Mouse (Mus musculus): ENCODE results near the gene Gng7.

The Gng7 gene

GRCm38 (mm10) chr10:80947802-80948201 lies 66.9 kb downstream of the Gng7 start:
- in situ Hi-C loops (cut with MboI, MseI) = no loop called here

- in situ Hi-C loops (cut with MboI, MseI) = no loop called here
Measured at GRCm38 (mm10) chr10:80946684-80947437, 67.9 kb downstream of the Gng7 start.

GRCm38 (mm10) chr10:80944231-80944630 lies 70.5 kb downstream of the Gng7 start:
- in situ Hi-C loops (cut with MboI, MseI) = no loop called here

- in situ Hi-C loops (cut with MboI, MseI) = no loop called here
Measured at GRCm38 (mm10) chr10:80943701-80944100, 71.0 kb downstream of the Gng7 start.

GRCm38 (mm10) chr10:80942919-80943318 lies 71.8 kb downstream of the Gng7 start:
- in situ Hi-C loops (cut with MboI, MseI) = no loop called here

- in situ Hi-C loops (cut with MboI, MseI) = no loop called here
Measured at GRCm38 (mm10) chr10:80940988-80941347, 73.8 kb downstream of the Gng7 start.

GRCm38 (mm10) chr10:80940320-80940987 lies 74.3 kb downstream of the Gng7 start:
- in situ Hi-C loops (cut with MboI, MseI) = no loop called here

GRCm38 (mm10) chr10:80939671-80940070 lies 75.1 kb downstream of the Gng7 start:
- in situ Hi-C loops (cut with MboI, MseI) = no loop called here

- in situ Hi-C loops (cut with MboI, MseI) = no loop called here
Measured at GRCm38 (mm10) chr10:80938831-80939550, 75.8 kb downstream of the Gng7 start.

- in situ Hi-C loops (cut with MboI, MseI) = no loop called here
Measured at GRCm38 (mm10) chr10:80937646-80938045, 77.1 kb downstream of the Gng7 start.

GRCm38 (mm10) chr10:80936810-80937164 lies 78.0 kb downstream of the Gng7 start:
- in situ Hi-C loops (cut with MboI, MseI) = no loop called here

- in situ Hi-C loops (cut with MboI, MseI) = no loop called here
Measured at GRCm38 (mm10) chr10:80936135-80936809, 78.5 kb downstream of the Gng7 start.

GRCm38 (mm10) chr10:80935698-80936097 lies 79.0 kb downstream of the Gng7 start:
- in situ Hi-C loops (cut with MboI, MseI) = no loop called here

- in situ Hi-C loops (cut with MboI, MseI) = no loop called here
Measured at GRCm38 (mm10) chr10:80935241-80935640, 79.5 kb downstream of the Gng7 start.

- in situ Hi-C loops (cut with MboI, MseI) = no loop called here
Measured at GRCm38 (mm10) chr10:80934136-80934985, 80.4 kb downstream of the Gng7 start.

- in situ Hi-C loops (cut with MboI, MseI) = no loop called here
Measured at GRCm38 (mm10) chr10:80933421-80933979, 81.2 kb downstream of the Gng7 start.

- in situ Hi-C loops (cut with MboI, MseI) = no loop called here
Measured at GRCm38 (mm10) chr10:80932700-80933420, 81.9 kb downstream of the Gng7 start.

- in situ Hi-C loops (cut with MboI, MseI) = no loop called here
Measured at GRCm38 (mm10) chr10:80932206-80932605, 82.5 kb downstream of the Gng7 start.

GRCm38 (mm10) chr10:80931695-80932094 lies 83.0 kb downstream of the Gng7 start:
- in situ Hi-C loops (cut with MboI, MseI) = no loop called here

GRCm38 (mm10) chr10:80931153-80931671 lies 83.5 kb downstream of the Gng7 start:
- in situ Hi-C loops (cut with MboI, MseI) = no loop called here
